Mouse (Mus musculus): ENCODE results near the gene Agpat1. TPM values are rescaled to one million over a fixed set of nuclear protein-coding genes. Genes with fewer than 3 reads are reported as not detected.

The Agpat1 gene
- total RNA-seq, 4 experiments from 2014 or later: 89.5 to 104 (median 97.0) TPM

DNA sequence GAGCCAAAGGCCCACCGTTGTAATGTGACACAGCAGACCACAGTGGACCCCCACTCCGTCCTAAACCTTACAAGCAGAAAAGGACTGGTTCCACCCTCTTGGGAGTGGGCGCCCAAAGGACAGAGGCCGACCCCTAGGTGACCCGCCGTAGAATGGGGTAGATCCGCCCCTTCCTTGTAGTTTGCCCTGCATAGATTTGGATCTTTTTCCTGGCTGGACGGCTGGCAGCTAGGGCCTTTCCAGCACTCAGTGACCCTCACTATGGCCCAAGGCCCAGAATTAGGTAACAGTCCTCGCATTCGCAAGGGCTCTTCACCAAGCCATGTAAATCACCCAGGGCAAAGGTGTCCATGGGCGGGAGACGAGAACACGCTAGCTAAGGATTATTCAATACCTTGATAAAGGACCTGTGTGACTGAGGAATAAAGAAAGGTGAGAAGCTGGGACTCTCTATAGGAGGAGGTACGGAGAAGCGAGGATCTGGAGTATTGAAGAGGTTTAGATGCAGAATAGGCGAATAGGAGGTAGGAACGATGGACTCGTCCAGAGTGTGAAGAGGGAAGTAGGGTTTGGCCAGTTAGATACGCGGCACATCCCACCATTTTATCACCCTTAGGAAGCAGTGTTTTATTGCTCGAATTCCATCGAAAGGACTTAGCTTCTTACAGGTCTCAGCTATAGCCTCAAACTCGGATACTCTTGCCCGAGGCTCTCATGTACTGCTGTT, 612 bp downstream of the Agpat1 start:
- DNase-seq (ENCODE audit: low spot score in 2 of 2): peak; percentile 57 to 63

DNA sequence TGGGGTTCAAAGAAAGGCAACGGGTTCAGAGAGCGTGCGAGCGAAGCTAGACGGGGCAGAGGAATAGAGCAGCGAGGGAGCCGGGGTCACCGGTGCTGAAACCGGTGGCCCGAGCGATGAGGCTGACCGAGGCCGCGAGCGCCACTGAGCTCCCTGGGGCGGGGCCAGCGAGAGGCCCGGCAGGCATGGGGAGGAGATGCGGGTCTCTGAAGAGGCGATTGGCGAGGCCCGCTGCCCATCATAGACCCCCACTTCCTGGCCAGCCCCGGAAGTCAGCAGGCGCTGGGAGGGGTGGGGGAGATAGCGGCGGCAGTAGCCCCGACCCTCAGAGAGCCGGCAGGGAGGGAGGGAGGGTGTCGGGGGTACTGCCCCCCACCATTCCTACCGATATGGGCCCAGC, 1.5 kb downstream of the Agpat1 start:
- peak; percentile 94 to 96 for DNase-seq (ENCODE audit: low spot score in 2 of 2)

DNA sequence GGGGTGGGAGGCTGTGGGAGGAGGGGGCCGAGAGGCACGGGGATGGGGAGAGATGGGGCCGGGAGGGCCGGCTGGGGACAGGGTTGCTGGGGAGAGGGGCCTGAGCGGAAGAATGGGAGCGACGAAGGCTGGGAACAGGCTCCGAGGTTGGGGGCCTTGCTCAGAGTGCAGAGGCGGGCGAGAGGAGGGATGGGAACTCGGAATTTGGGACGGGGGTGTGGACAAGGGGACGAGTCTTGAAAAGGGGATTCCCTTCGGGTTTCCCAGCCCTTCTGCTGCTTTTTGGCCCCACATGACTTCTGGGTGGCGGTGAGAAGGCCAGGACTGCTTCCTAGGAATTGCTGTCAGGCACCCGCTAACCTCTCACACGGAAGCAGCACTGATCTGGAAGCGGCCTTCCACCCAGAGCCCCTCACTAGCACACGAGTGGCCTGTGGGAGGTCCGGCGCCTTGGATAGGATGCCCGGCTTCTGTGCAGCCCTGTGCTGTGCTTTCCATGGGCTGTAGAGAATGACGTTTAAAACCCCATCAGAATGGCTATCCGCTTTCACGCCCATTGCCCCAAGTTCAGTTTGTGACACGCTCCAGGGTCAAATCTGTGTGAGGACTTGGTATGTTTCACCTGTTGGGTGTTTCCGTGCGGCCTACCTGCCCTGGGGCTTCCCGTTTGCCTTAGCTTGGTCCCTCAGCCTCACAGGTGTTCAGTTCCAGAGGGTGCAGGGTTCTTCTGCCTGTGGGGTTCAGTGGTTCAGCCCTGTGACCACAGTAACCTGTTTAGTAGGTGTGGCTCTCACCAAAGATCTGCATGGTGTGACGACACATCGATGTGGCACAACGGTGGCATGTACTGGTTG, 2.4 kb downstream of the Agpat1 start:
- no peak for DNase-seq (ENCODE audit: low spot score in 2 of 2)

DNA sequence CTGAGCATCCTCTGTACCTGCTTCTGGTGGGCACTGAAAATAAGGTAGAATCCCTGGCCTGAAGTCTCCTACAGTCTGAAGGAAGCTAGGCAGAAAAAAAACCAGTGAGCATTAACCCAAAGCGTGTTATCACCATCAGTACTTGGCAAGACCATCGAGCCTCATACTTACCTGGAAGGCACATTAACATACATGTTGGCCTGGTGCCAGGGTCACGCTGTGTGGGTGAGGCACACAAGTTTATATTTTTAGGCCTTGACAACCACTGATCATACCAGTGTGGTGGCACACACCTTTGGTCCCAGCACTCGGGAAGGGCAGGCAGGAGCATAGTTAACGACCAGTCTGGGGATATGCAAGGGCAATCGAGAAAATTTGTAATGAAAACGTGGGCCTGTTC, 3.9 kb downstream of the Agpat1 start:
- no peak for DNase-seq (ENCODE audit: low spot score in 2 of 2)

DNA sequence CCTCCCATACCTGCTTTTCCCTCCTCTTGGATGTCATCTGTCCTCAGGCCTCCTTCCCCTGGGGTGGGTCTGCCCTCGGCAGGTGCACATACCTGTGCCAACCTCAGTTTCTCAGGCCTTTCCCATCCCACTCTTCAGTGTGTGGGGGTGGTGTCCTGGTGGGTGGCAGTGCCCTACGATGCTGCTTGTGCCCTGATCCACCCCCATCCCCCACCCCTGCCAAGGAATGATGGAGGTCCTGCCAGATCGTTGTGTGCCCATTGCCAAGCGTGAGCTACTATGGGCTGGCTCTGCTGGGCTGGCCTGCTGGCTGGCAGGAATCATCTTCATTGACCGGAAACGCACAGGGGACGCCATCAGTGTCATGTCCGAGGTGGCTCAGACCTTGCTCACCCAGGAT, 7.0 kb downstream of the Agpat1 start:
- no peak for DNase-seq (ENCODE audit: low spot score in 2 of 2)

DNA sequence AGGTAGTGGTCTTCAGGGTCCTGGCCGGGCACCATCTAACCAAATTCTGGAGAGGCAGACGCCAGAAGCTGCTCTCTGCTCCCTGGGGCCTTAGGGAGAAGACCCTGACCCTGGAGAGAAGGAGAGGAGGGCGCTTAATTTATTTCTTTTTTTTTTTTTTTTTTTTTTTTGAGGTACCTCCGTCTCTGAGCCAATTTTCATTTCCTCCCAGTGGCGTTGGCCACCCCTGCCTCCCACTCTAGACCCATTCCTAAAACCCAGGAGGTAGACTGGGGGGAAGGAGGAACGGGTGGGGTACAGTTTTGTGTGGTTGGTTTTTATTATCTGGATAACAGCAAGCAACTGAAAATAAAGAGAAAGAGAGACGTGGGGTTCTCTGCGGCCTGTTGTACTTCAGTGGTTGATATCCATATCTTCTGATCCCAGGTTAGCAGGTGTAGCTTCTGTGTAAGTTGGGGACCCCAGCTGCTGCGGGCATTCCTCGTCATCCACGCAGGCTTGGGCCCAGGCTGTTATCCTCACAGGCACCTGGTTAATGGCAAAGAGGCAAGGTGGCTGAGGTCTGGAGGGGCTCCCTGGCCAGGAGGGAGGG, 9.1 kb downstream of the Agpat1 start:
- no peak for DNase-seq (ENCODE audit: low spot score in 2 of 2)

DNA sequence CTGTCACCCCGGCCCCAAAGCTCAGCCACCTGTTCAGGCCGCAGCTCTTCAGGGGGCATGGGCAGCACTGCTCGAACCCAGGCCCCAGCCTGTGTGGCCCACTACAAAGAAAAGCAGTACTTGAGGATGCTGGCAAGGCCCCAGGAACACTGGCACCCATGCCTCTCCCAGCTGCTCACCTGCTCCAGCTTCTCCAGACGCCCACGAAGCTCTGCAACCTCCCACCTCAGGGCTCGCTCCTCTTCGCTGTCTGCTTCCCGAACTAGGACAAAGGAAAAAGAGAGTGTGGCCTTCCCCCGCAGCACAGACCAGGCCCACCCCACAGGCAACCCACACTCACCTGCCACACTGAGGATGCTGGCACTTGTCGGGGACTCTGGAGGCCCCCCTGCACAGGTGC, 9.8 kb downstream of the Agpat1 start:
- DNase-seq (ENCODE audit: low spot score in 2 of 2): no peak

DNA sequence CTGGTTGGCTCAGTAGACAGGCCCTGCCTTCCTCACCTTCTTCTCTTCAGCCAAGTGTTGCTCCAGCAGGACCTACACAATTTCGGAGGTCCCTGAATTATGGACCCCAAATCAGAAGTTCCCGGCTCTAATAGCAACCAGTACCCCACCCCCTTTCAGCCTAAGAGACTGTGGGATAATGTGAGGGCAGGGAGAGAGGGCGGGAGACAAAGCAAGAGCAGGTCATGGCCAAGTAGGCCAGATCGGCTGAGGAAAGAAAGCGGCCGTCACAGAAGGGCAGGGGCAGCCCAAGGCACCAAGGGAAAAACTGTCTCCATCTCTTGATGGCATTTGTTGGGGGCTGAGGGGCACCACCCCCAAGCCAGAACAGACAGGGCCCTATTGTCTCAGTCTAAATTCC, 11.8 kb downstream of the Agpat1 start, which contains the start of gene Egfl8:
Gene Egfl8 (minus strand): TSS at position 101 of the 400 bp plus-strand sequence.
- no peak for DNase-seq (ENCODE audit: low spot score in 2 of 2)

DNA sequence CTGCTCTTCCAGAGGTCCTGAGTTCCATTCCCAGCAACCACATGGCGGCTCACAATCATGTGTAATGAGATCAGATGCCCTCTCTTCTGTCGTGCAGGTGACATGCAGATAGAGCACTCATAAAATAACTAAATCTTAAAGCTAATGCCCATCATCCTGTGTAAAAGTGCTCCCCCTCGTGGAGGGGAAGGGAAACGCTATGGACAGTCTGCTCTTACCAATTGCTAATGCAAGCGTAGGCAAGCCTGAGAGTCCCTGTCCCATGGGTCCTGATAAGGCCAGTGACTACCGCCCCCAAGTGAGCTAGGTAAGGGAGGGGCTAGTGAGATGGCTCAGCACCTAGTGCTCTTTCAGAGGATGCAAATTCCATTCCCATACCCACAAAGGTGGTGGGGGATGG, 14.9 kb downstream of the Agpat1 start:
- peak; percentile 47 to 48 for DNase-seq (ENCODE audit: low spot score in 2 of 2)

DNA sequence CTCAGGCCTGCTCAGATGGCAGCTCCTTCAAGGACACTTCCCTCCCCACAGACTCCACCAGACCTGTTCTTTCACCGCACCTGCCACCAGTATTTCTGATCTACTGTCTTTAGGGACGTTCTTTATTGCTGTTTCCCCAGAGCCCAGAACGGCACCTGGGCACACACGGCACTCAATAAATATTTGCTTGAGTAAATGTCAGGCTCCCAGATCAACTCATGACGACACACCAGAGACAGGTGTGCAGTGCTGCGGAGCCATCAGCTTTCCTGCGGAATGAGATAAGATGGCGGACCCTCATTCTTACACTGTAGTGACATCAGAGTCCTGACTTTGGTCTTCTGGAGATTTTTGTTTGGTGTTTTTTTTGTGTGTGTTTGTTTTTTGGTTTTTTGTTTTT, 16.9 kb downstream of the Agpat1 start:
- no peak for DNase-seq (ENCODE audit: low spot score in 2 of 2)

DNA sequence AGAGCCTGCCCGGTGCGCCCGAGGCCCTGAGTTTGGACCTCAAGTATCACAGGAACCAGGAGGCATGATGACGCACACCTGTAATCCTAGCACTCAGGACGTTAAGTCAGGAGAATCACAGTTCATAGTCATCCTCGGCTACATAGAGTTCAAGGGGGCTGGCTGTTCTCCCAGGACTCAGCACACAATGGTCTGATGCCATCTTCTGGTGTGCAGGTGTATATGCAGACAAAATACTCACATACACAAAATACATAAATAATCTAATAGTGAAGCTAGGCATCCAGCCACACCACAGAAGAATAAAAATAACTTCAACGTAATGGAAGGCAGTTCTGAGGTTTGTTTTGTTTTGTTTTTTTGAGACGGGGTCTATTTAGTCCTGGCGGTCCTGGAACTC, 19.1 kb downstream of the Agpat1 start:
- DNase-seq (ENCODE audit: low spot score in 2 of 2): no peak

DNA sequence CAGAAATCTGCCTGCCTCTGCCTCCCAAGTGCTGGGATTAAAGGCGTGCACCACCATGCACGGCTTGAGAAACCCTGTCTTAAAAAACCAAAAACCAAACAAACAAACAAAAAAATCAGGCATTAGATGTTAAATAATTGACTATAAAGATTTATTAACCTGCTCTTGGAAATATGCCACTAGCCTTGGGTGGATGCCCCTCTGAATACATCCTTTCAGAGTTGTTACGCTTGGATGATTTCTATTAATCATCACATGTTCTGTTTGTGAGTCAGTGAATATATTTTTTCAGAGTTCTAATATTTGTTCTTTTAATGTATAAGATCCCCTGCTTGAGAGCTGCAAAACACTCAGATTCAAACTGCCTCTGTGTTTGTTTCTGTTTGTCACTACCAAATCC, 20.9 kb downstream of the Agpat1 start:
- DNase-seq (ENCODE audit: low spot score in 2 of 2): no peak

DNA sequence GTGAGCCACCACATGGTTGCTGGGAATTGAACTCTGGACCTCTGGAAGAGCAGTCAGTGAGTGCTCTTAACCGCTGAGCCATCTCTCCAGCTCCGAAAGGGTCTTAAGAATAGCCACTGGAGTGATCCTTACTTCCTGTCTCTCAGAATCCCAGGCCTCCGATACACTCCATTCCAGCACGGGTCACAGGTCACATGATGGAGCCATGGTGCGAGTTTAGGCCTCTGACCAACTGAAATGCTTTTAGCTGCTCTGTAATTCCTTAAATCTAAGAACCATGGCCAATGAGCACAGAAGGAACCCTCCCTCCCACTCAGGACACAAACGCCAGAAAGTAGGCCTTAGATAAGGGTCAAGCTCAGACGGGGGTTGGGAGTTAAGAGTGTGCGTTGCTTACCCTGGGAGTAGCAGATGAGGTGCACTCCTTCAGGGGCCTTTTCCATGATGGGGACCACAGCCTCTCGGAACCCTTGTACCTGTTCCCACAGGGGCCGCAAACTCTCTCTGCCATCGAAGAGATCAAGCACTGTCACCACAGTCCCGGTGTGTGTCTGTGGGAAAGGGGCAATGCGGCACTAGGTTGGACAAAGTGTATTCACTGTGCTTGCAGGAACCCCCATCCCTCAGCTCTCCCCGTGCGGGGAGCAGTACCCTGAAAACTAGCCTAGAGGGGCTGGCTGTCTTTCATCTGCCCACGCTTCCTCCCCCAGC, 22.2 kb downstream of the Agpat1 start:
- no peak for DNase-seq (ENCODE audit: low spot score in 2 of 2)

DNA sequence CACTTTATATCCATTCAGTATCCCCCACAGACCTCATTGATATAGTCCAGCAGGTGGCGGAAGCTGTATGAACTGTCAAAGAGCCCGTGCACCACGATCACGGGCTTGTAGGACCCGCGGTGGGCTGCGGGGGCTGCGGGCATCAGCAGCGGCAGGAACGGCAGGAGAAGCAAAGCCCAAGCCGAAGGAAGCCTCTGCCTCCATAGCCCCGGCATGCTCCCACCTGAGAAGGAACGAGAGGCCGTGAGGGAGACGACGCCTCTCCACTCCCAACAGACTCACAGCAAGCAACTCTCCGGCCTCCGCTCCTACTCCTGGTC, 22.7 kb downstream of the Agpat1 start:
- no peak for DNase-seq (ENCODE audit: low spot score in 2 of 2)

DNA sequence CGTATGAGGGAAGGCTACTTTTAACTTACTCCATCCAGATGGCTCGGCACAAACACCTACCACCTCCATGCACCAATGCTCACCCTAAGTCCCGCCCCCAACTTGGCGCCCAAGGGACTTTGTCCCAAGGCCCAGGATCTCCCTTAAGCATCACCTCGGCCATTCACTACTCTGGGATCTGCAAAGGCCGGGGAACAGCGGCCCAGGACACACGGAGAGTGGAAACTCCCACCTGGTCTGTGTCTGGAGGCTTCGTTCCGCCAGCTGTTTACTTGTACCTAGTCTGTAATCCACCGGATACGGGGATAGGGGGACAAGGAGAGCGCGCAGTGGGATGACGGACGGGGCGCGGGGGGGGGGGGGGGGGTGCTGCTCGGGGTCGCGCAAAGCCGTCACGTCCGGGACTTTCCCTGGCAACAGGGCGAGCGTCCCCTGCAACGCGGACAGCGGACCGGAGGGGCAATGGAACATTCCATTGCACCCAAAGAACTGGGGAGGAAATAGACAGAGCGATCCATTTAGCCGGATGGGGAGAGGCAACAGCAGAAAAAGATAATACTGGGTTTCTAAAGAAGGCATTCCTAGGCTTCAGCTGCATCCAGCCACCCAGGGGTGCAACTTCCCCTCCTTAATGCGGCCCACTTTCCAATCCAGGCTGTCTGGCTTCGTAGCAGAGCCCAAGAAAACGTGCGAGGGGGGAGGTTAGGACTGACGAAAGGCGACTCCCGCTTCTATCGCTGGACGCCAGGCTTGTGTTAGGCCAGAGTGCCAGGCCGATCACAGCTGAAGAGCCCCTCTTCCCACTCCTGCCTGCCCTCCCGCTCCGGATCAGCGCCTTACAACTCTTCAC, 23.3 kb downstream of the Agpat1 start:
- DNase-seq (ENCODE audit: low spot score in 2 of 2): peak; percentile 61 to 72

DNA sequence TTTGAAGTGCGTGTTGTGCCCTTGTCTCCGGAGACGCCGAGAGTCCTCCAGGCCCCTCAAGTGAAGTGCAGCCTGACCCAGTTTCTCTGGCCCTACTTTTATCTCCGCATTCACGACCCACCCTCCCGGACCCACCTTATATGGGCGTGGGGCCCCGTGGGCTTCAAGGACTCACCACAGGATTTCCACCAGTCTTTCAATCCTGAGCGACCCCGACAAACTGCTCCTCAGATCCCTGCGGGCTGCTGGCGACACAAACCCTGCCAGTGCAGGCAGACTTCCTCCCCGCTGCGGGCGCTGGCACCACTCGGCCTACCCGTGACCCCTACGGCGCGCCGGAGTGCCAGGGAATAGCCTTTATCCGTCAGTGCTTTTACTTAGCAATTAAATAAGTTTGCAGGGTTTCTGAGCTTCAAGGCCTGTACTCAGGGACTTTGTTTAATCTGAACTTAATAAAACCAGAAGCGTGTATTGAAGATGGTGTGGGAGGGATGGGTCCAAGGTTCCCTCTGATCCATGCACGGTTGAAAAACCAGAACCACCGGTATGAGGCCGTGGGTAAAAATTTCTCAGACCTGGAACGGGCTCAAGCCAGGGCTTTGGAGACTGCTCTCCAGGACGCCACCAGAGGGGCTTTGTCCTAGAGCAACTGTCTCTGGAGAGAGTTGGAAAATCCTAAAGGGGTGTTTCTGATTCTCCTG, 24.0 kb downstream of the Agpat1 start, which contains the start of gene Ppt2:
Gene Ppt2 (minus strand): TSS at position 568 of the 701 bp plus-strand sequence.
- DNase-seq (ENCODE audit: low spot score in 2 of 2): peak in 1 of 2 experiments; percentile 50

DNA sequence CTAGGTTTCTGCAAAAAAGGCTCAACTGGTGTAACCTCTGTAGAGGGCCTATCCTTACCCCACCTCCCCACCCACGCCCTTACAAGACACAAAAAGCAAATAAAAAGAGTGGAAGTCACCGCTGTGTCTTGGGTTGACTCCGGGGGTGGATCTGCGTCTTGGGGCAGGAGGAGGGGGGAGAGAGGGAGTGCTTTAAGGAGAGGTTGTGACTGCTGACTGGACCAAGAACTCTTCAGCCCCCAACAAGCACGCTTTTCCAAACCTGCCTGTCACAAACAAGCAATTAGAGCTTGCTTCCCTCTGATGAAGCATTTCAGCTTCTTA, 24.5 kb downstream of the Agpat1 start:
- no peak for DNase-seq (ENCODE audit: low spot score in 2 of 2)

DNA sequence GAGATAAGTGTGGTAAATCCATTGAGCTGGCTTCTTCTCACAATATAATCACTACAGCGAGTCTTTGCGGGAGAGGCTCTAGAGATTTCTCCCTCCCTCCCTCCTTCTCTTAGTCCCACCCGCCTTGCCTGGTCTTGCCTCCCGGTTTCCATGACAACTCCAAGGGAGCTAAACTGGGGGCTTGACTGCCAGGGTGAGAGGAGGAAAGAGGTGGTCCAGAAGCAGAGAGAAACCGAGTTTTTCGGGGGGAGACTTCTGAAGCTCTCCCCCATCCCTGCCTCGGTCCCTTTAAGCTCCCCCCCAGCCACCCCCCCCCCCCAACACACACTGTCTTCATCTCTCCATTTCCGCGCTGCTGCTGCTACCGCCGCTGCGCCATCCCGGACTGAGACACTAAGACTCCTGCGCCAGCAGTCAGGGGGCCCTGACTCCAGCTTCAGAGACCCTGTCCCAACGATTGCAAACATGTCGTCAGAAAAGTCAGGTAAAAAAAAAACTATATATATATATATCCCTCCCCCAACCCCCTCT, 25.2 kb downstream of the Agpat1 start, which contains the start of gene Prrt1:
Gene Prrt1 (plus strand): TSS at position 313 of the 531 bp plus-strand sequence.
- no peak for DNase-seq (ENCODE audit: low spot score in 2 of 2)

DNA sequence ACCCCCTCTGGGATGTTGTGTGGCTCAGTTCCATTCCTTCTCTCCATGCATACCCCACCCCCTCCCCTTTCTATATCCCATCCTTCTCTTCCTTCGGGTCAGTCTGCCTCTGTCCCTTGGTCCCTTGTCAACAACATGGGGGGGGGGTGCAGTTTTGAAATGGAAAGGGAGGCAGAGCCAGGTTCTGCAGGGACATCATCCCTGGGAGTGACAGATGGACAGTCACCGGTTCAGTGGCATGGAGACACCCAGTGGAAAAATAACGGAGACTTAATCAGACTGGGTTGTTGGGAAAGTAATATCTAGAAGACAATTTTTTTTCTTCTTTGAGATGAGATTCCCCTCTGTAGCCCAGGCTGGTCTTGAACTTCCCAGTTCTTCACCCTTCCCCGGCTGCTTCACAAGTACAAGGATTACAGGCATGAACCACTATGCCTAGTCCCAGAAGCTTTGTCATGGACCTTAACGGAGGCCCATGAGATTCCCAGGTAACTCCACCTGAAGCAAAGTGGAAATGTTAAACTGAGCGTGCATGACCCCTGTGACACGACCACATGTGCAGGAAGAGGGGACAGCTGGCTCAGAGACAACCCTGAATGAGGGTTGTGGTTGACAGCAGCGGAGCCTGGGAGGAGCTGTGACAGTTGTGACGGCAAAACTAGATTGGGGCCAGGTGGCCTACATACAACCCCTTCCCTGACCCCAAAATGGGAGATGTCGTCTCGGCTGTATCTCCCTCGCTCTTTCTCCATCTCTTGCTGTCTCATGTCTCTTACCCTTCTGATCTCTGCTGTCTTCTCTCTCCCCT, 25.9 kb downstream of the Agpat1 start:
- DNase-seq (ENCODE audit: low spot score in 2 of 2): no peak
